Mouse (Mus musculus): ENCODE data around the gene Dhx29.

Dhx29 gene

GRCm38 (mm10) chr13:112986451-112986950 lies 59.2 kb downstream of the Dhx29 start:
- DNase-seq (ENCODE audit: low read depth, low spot score) = no peak

- peak; percentile 94 for DNase-seq (ENCODE audit: low read depth, low spot score)
These were observed 60.3 kb downstream of the Dhx29 start, which contains the start of gene Ccno for GRCm38 (mm10) chr13:112987532-112987943. TSS of gene Ccno (plus strand) at chr13:112987802.

- DNase-seq (ENCODE audit: low read depth, low spot score) = no peak
These were observed 60.7 kb downstream of the Dhx29 start for GRCm38 (mm10) chr13:112987991-112988390.

DNA sequence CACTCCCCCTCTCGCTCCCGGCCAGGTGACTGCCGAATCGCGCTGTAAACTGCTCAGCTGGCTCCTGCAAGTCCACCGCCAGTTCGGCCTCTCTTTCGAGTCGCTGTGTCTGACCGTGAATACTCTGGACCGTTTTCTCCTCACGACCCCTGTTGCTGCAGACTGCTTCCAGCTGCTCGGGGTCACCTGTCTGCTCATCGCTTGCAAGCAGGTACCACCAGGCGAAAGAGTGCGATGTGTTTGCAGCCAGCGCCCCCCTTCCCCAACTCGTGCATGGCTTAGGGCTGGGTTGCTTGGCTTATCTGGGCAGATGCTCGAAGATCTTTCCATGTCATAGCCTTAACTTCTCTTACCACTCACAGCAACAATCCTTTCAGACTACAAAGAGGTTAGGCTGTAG lies 61.6 kb downstream of the Dhx29 start:
- DNase-seq (ENCODE audit: low read depth, low spot score) = no peak

DNA sequence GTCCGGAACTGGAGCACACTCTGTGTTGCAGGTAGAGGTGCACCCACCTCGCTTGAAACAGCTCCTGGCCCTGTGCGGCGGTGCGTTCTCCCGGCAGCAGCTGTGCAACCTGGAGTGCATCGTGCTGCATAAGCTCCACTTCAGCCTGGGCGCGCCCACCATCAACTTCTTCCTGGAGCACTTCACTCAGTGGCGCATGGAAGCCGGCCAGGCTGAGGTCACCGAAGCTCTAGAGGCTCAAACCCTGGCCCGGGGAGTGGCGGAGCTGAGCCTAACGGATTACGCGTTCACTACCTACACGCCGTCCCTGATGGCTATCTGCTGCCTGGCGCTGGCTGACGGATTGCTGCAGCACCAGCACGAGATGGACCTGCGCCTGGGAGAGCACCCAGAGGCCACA lies 62.3 kb downstream of the Dhx29 start:
- DNase-seq (ENCODE audit: low read depth, low spot score) = no peak

GRCm38 (mm10) chr13:112990346-112990745 lies 63.1 kb downstream of the Dhx29 start:
- DNase-seq (ENCODE audit: low read depth, low spot score) = no peak

- DNase-seq (ENCODE audit: low read depth, low spot score) = no peak
These were observed 66.4 kb downstream of the Dhx29 start, which contains the start of gene Mcidas for GRCm38 (mm10) chr13:112993531-112994152. TSS of gene Mcidas (plus strand) at chr13:112993845.

DNA sequence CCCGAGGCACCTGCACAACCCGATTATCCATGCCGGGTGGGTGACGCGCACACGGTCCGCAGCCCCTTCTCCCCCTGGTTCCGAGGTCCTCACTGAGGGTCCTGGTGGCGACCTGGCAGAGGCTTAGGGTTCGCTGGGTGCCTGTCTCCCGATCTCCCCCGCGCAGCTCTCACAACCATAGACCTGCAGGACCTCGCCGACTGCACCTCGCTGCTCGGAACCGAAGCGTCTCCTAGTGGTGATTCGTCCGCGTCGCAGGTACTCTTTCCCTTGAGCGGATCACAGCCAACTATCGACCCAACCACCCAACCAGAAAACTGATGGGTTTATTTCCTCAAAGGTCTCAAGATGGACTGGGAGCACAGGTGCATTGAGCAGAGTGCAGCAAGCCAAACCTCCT lies 66.9 kb downstream of the Dhx29 start:
- DNase-seq (ENCODE audit: low read depth, low spot score) = peak; percentile 80

- peak; percentile 91 for DNase-seq (ENCODE audit: low read depth, low spot score)
These were observed 69.2 kb downstream of the Dhx29 start for GRCm38 (mm10) chr13:112996407-112996806.

GRCm38 (mm10) chr13:112997369-112997768 lies 70.1 kb downstream of the Dhx29 start:
- DNase-seq (ENCODE audit: low read depth, low spot score) = no peak

DNA sequence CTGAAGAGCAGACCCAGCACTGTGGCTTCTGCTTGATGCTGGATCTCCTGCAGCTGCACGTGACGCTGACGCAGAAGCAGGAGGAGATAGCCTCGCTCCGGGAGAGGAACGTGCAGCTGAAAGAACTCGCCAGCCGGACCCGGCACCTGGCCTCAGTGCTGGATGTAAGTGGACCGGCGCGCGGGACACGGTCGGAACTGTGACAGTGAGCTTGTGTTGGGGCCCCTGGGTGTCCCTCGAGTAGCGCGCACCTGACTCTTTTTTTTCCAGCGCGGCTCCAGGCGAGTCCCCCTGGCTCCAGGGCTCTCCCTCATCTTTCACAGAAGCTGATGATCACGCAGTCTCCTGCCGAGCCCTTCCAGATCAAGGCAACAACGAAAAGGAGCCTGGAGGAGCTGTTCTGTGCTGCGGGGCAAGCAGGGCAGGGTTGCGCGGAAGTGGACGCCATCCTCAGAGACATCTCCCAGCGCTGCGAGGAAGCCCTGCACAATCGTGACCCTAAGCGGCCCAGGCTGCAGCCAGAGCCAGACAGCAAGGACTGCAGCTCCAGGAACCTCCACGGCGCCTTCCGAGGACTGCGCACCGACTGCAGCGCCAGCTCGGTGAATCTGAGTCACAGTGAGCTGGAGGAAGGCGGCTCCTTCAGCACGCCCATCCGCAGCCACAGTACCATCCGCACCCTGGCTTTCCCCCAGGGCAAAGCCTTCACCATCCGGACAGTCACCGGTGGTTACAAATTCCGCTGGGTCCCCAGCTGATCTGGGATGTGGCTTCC lies 71.4 kb downstream of the Dhx29 start:
- DNase-seq (ENCODE audit: low read depth, low spot score) = no peak

- DNase-seq (ENCODE audit: low read depth, low spot score) = peak; percentile 13
These were observed 72.8 kb downstream of the Dhx29 start for GRCm38 (mm10) chr13:113000090-113000489.

DNA sequence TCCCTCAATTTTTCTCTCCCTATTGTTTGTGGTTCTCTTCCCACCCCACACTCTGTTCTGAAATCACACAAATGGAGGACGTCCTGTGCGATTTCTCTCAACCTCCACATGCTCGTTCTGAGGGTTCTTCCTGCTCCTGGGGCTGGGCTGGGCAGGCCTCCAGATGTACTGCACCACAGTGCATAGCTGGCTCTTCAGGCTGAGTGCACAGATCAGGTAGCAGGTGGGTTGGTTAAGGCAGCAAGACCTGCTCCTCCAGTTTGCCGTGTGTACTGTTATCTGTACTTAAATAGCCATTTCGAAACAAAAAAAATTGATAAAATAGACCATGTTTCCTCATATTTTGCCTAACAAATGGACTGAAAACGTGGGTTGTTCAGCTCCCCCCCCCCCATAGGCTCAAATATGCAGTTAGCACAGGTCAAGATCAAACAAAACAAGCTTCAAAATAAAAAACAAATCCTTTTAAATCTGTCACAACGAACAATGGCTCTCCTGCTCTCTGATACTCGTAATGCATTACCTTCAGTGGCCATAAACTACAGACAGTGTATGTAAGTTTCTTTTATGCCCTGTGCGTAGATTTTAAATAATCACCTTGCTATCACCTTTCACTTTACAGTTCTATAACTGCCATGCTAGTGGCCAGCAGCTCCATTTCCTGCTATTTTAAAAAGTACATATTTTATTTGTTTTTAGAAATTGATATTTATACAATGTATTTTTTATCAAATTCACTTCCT lies 73.5 kb downstream of the Dhx29 start:
- peak; percentile 69 for DNase-seq (ENCODE audit: low read depth, low spot score)

- DNase-seq (ENCODE audit: low read depth, low spot score) = no peak
These were observed 85.4 kb downstream of the Dhx29 start for GRCm38 (mm10) chr13:113012683-113013082.

DNA sequence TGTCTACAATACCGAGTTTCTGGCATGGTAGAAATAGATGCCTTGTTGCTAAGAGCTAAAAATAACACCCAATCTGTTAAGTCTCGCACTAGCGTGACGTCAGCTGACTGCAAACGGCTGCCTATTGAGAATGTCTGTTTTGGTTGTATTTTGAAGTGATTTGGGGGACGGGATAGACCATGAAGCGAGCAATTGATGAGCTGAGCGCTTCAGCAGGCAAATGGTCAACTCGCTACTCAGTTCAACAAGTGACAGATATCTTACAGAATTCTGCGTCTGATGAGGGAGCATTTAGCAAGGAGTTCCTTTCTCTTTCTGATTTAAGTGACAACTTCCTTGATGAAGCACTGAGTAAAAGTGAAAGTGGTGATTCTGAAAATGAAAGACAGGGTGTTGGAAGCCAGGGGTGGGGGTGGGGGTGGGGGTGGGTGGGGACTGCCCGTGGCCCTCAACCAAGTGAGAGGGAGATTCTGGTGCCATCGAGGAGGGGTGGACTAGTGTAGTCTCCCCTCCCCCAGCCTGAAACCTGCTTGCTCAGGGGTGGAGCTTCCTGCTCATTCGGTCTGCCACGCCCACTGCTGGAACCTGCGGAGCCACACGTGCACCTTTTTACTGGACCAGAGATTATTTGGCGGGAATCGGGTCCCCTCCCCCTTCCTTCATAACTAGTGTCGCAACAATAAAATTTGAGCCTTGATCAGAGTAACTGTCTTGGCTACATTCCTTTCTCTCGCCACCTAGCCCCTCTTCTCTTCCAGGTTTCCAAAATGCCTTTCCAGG lies 86.1 kb downstream of the Dhx29 start:
- peak; percentile 91 for DNase-seq (ENCODE audit: low read depth, low spot score)
